Mouse (Mus musculus): ENCODE measurements around the gene Nrap. TPM values are rescaled to one million over a fixed set of nuclear protein-coding genes. Genes with fewer than 3 reads are reported as not detected.

Nrap gene
- polyA plus RNA-seq, 1 experiment from 2014 or later: 0.86 TPM

DNA sequence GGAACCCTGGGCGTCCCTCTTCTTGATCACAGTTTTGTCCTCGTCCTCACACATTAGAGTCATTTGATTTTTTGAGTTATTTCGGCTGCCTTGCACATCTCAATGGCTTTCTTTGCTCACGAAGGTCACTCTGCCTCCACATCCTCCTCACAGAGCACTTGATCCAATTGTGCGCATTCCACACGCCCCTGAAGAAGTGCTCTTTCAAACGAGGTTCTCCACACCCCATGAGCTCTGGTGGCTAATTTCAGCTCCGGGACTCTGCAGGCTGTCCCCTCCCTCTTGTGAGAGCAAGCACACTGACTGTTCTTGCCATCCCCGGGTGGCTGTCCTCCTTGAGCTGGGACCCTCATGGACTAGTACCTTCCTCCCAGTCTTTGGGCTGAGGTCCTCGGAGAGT is 64.2 kb downstream of the Nrap start:
- Histone ChIP-seq H3K27ac (no peak overlapping the region), H3K9me3 (no peaks in the 10 kb centered on the region), H3K36me3 (no peaks in the 10 kb centered on the region), H3K9ac (no peak overlapping the region), H3K4me1 (peaks cover 12% of the 10 kb centered on the region), H3K4me3 (no peak overlapping the region), H3K27me3 (no peaks in the 10 kb centered on the region), H3K4me2 (no peak overlapping the region)
- ATAC-seq (ENCODE audit: borderline replicate concordance, extremely low read depth, low FRiP score, low TSS enrichment): 0 out of 2 replicates have a peak, but pooled peaks have one; percentile 11
- WGBS: 44% methylated on average over 10 of the region's 10 CpGs

DNA sequence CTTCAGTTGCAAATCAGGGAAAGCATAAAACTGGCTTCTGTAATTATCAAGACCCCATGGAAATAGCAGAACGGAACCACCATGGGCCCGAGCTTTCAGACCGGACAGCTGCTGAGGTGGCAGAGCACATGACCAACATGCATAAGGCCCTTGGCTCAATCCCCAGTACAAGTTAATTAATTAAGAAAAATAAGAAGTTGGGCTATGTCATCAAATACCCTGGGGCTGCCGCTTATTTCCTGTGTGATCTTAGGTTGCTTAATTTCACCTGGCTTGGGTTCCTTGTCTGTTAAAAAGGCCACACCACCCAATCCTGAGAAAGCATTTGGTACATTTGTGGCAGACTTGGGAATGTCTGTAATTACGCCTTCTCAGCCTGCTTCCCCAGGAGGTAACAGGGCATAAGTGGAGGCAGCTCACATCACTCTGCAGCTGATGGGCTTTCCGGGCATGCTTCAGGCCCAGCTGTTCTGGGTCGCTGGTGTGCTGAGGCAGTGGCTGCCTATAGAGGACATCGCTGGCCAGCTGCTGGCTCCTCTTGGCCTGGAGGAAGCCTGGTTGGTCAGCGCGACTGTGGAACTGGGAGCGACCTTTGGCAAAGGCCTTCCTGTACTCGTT is 68.4 kb downstream of the Nrap start:
- WGBS: 68% methylated on average over 12 of the region's 12 CpGs
- no peaks in the 10 kb centered on the region for H3K9me3 ChIP-seq

DNA sequence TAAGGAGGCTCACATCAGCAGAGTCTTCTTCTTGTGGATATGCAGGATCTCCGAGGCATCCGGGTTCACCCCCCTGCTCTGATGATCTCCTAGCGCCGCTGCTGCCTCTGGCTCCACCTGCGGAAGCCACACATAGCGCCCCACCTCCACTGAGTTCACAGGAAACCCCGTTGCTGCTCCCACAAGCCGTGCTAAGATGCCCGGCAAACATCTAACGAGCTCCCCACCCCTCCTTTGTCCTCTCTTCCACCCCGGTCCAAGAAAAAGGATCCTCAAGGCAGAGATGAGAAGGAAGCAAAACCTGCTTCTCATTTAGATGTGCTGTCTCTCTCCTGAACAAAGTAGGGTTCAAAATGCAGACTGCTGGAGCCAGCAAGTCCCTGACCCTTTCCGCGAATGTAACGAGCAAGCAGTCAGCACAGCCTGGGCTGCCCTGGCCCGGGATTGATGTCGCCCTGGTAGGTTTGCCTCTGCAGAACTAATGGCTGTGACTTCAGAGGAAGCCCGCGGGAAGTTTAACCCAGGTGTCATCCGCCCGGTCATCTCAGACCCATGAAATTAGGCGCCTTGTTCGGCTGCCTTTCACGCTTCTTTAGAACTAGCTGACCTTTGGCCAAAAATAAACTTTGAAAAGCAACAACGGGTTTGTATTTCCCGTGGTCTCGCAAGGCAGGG is 69.5 kb downstream of the Nrap start:
- 20% methylated on average over 26 of the region's 26 CpGs for WGBS
- ATAC-seq (ENCODE audit: borderline replicate concordance, extremely low read depth, low FRiP score, low TSS enrichment): no peak
- Histone ChIP-seq H3K4me2 (peak overlapping the region; percentile 45), H3K27ac (no peak overlapping the region), H3K36me3 (no peaks in the 10 kb centered on the region), H3K27me3 (no peaks in the 10 kb centered on the region), H3K9ac (no peak overlapping the region; the same call in 1 of the 2 replicates), H3K4me3 (0 out of 2 replicates have a peak overlapping the region, but pooled peaks have one; percentile 5), H3K4me1 (peaks cover 11% of the 10 kb centered on the region), H3K9me3 (no peaks in the 10 kb centered on the region)

More for the DNA sequence above, 68.4 kb downstream of the Nrap start:
- H3K4me1 ChIP-seq: peaks cover 19% of the 10 kb centered on the region
- no peak overlapping the region for H3K9ac ChIP-seq
- no peak overlapping the region for H3K4me3 ChIP-seq
- no peaks in the 10 kb centered on the region for H3K27me3 ChIP-seq
- H3K4me2 ChIP-seq: no peak overlapping the region
- H3K27ac ChIP-seq: no peak overlapping the region
- ATAC-seq (ENCODE audit: borderline replicate concordance, extremely low read depth, low FRiP score, low TSS enrichment): no peak
- no peaks in the 10 kb centered on the region for H3K36me3 ChIP-seq

DNA sequence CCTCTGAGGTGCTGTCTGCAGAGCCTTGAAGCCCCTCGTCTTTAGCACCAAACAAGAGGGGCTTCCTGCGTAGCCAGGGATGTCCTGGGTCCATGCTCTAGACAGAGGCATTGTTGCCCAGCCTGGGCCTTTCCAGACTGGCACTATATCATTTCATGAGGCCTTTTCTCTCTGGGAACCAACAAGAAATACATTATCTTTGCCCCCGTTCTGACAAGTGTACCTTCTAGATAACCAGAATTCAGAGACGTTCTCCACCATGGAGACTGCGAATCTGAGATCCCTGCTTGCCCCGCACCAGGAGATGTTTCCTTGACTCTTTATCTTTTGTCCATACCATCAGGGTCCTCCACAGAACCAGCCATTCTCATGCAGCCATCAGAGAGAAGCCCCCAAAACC is 70.2 kb downstream of the Nrap start:
- H3K27ac ChIP-seq: no peak overlapping the region
- H3K9ac ChIP-seq: no peak overlapping the region

DNA sequence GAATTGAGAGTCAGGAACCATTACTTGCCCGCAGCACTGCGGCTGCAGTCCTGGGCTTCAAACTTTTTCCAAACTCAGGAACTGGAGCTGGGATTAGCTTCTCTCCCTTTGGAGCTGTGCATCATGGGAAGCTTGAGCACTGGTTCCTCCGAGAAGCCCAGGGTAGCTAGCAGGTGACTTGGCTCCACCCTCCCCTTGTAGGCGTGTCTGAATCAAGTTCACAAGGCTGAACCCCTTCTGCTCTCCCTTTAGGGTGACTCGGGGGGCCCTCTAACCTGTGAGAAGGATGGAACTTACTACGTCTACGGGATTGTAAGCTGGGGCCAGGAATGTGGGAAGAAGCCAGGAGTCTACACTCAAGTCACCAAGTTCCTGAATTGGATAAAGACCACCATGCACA is 70.6 kb downstream of the Nrap start:
- 92% methylated on average over 7 of the region's 7 CpGs for WGBS
- Histone ChIP-seq H3K4me3 (no peak overlapping the region), H3K4me2 (no peak overlapping the region), H3K9me3 (no peaks in the 10 kb centered on the region), H3K9ac (no peak overlapping the region), H3K4me1 (peaks cover 11% of the 10 kb centered on the region), H3K36me3 (no peaks in the 10 kb centered on the region), H3K27me3 (no peaks in the 10 kb centered on the region), H3K27ac (no peak overlapping the region)
- no peak for ATAC-seq (ENCODE audit: borderline replicate concordance, extremely low read depth, low FRiP score, low TSS enrichment)

More for the DNA sequence above, 70.2 kb downstream of the Nrap start:
- WGBS: 84% methylated on average over 6 of the region's 6 CpGs
- Histone ChIP-seq H3K9me3 (no peaks in the 10 kb centered on the region), H3K4me3 (0 out of 2 replicates have a peak overlapping the region, but pooled peaks have one; percentile 5), H3K27me3 (no peaks in the 10 kb centered on the region), H3K4me1 (peaks cover 11% of the 10 kb centered on the region), H3K4me2 (peak overlapping the region; percentile 45; the same call in 1 of the 2 replicates), H3K36me3 (no peaks in the 10 kb centered on the region)
- no peak for ATAC-seq (ENCODE audit: borderline replicate concordance, extremely low read depth, low FRiP score, low TSS enrichment)

DNA sequence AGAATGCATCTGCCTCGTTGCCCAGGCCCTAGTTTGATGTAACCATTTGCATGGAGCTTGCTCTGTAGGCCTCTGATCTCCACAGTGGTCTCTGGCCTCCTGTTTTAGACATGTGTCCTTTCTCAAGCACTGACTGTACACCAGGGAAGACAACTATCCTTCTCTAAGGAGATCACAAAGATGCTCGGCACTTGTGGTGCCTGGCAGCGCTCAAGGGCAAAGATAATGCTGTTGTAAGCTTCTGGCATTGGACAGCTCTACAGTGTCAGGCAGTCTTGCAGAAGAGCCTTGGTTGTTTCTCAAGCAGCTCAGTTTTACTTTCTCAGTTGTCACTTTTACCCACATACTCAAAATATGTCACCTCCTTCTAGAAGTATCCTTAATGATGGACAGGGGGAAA is 73.3 kb downstream of the Nrap start:
- Histone ChIP-seq H3K4me2 (no peak overlapping the region), H3K9ac (no peak overlapping the region), H3K9me3 (no peaks in the 10 kb centered on the region), H3K27me3 (no peaks in the 10 kb centered on the region), H3K4me3 (no peak overlapping the region), H3K36me3 (no peaks in the 10 kb centered on the region), H3K4me1 (peaks cover 11% of the 10 kb centered on the region), H3K27ac (no peak overlapping the region)
- ATAC-seq (ENCODE audit: borderline replicate concordance, extremely low read depth, low FRiP score, low TSS enrichment): no peak
- WGBS: 74% methylated on average over 3 of the region's 3 CpGs

GRCm38 (mm10) chr19:56300835-56301234 is 89.0 kb downstream of the Nrap start:
- Histone ChIP-seq H3K4me1 (no peaks in the 10 kb centered on the region), H3K27me3 (no peaks in the 10 kb centered on the region), H3K9me3 (no peaks in the 10 kb centered on the region), H3K4me2 (no peak overlapping the region), H3K4me3 (no peak overlapping the region), H3K9ac (no peak overlapping the region), H3K36me3 (no peaks in the 10 kb centered on the region), H3K27ac (no peak overlapping the region)
- 42% methylated on average over 11 of the region's 11 CpGs for WGBS
- no peak for ATAC-seq (ENCODE audit: borderline replicate concordance, extremely low read depth, low FRiP score, low TSS enrichment)

- WGBS: 60% methylated on average over 3 of the region's 3 CpGs
Measured at GRCm38 (mm10) chr19:56297264-56297663, 92.6 kb downstream of the Nrap start.

DNA sequence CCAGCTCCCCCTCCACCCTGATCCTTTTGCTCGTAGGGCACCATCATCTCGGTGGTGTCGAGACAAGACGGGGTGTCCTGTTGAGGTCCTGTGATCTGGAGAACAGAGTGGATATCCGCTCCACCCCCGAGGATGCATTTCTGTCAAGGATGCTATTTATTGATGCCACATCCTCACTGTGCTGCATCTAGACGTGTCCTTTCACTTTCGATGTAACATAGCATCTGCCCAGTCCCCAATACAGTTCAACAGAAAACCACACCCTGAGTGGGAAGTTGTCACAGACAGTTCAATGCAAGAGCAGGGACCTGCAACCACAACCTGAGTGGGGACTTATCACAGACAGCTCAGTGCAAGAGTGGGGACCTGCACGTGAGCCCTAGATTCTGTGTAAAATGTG is 93.2 kb downstream of the Nrap start:
- no peak overlapping the region for H3K4me3 ChIP-seq
- peaks cover 13% of the 10 kb centered on the region for H3K4me1 ChIP-seq
- ATAC-seq (ENCODE audit: borderline replicate concordance, extremely low read depth, low FRiP score, low TSS enrichment): no peak
- H3K4me2 ChIP-seq: no peak overlapping the region
- H3K36me3 ChIP-seq: no peaks in the 10 kb centered on the region
- WGBS: 70% methylated on average over 9 of the region's 9 CpGs
- no peaks in the 10 kb centered on the region for H3K9me3 ChIP-seq
- no peak overlapping the region for H3K27ac ChIP-seq
- no peak overlapping the region for H3K9ac ChIP-seq
- H3K27me3 ChIP-seq: no peaks in the 10 kb centered on the region

More at GRCm38 (mm10) chr19:56297264-56297663, 92.6 kb downstream of the Nrap start:
- peaks cover 7% of the 10 kb centered on the region for H3K4me1 ChIP-seq
- ATAC-seq (ENCODE audit: borderline replicate concordance, extremely low read depth, low FRiP score, low TSS enrichment): no peak
- no peaks in the 10 kb centered on the region for H3K9me3 ChIP-seq
- H3K27ac ChIP-seq: no peak overlapping the region
- H3K27me3 ChIP-seq: no peaks in the 10 kb centered on the region
- H3K4me3 ChIP-seq: no peak overlapping the region
- H3K4me2 ChIP-seq: no peak overlapping the region
- H3K36me3 ChIP-seq: no peaks in the 10 kb centered on the region
- H3K9ac ChIP-seq: no peak overlapping the region

GRCm38 (mm10) chr19:56294654-56295399 is 95.0 kb downstream of the Nrap start:
- H3K9ac ChIP-seq: no peak overlapping the region
- WGBS: 24% methylated on average over 7 of the region's 7 CpGs
- peak; percentile 66 for ATAC-seq (ENCODE audit: borderline replicate concordance, extremely low read depth, low FRiP score, low TSS enrichment)
- no peaks in the 10 kb centered on the region for H3K9me3 ChIP-seq
- no peak overlapping the region for H3K4me3 ChIP-seq
- H3K27me3 ChIP-seq: no peaks in the 10 kb centered on the region
- no peak overlapping the region for H3K27ac ChIP-seq
- H3K4me1 ChIP-seq: peaks cover 15% of the 10 kb centered on the region
- no peaks in the 10 kb centered on the region for H3K36me3 ChIP-seq
- H3K4me2 ChIP-seq: peak overlapping the region; percentile 35

DNA sequence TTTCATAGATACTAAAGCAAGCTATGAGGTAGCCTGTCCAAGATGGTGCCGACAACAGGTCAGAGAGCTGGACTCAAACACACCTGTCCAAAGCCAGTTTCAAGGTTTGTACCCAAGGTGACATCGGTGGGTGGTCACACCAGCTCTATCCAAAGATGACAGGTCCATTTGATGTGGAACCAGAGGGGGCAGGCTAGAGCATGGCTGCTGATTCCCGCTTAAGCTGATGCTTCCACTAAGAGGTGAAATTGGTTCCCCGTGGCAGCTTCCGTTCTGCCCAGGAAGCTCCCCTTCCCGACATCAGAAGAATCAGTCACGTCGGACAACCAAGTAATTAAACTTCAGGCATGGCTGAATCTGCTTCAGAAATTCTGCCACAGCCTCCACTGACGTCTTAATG is 97.5 kb downstream of the Nrap start:
- H3K9me3 ChIP-seq: no peaks in the 10 kb centered on the region
- no peaks in the 10 kb centered on the region for H3K27me3 ChIP-seq
- WGBS: 65% methylated on average over 9 of the region's 9 CpGs
- no peak overlapping the region for H3K27ac ChIP-seq
- no peak for ATAC-seq (ENCODE audit: borderline replicate concordance, extremely low read depth, low FRiP score, low TSS enrichment)
- no peak overlapping the region for H3K4me2 ChIP-seq
- no peaks in the 10 kb centered on the region for H3K36me3 ChIP-seq
- peaks cover 15% of the 10 kb centered on the region for H3K4me1 ChIP-seq
- H3K4me3 ChIP-seq: no peak overlapping the region
- H3K9ac ChIP-seq: no peak overlapping the region

- WGBS: 24% methylated on average over 6 of the region's 6 CpGs
- Histone ChIP-seq H3K9ac (no peak overlapping the region), H3K9me3 (no peaks in the 10 kb centered on the region), H3K27me3 (no peaks in the 10 kb centered on the region), H3K4me2 (no peak overlapping the region), H3K36me3 (no peaks in the 10 kb centered on the region), H3K27ac (no peak overlapping the region), H3K4me1 (peaks cover 17% of the 10 kb centered on the region), H3K4me3 (no peak overlapping the region)
- peak; percentile 61; the same call in 1 of the 2 replicates for ATAC-seq (ENCODE audit: borderline replicate concordance, extremely low read depth, low FRiP score, low TSS enrichment)
Measured at GRCm38 (mm10) chr19:56291898-56292297, 97.9 kb downstream of the Nrap start.

Data from lung, embryonic 15.5 days (tissue).